Comparison of ENCODE assay signal across 9 mouse cellular contexts in genomic region chr4:133816504-133816875, GRCm38 (mm10). TPM values are rescaled to one million over a fixed set of nuclear protein-coding genes. Genes with fewer than 3 reads are reported as not detected.
DNase-seq lines count a peak whose midpoint lies in the region; ATAC-seq and TF ChIP-seq lines count a peak whose summit lies in the region.
"Had no signal": no experiment of that assay in that cellular context is flagged by ENCODE, and none has a peak within 500 bp of the region (broad histone marks: within the 10 kb centered on the region; RNA-seq: fewer than 3 reads in every experiment).

No protein-coding gene starts in this region.

- H3K36me3 ChIP-seq in kidney, embryonic 16.5 days (ENCODE audit: insufficient read depth, low read length) = no peaks in the 10 kb centered on the region
- no peaks in the 10 kb centered on the region for H3K36me3 ChIP-seq in ES-E14 (ENCODE audit: control insufficient read depth, insufficient read depth, low read length, poor library complexity, severe bottlenecking)
- H3K36me3 ChIP-seq in embryonic facial prominence, embryonic 14.5 days (ENCODE audit: control insufficient read depth, insufficient read depth, low read length) = no peaks in the 10 kb centered on the region
- H3K36me3 ChIP-seq in limb, embryonic 15.5 days = no peaks in the 10 kb centered on the region

- no peak for DNase-seq in kidney, adult 8-10 months
- no peak for DNase-seq in ES-E14 (ENCODE audit: low read depth, low spot score)
- no peak for DNase-seq in embryonic facial prominence, embryonic 14.5 days (ENCODE audit: low spot score)
- no peak for DNase-seq in ovary, postnatal 36 days (ENCODE audit: low spot score)
- DNase-seq in cerebellum, postnatal 36 days = no peak
- DNase-seq: cerebellum, postnatal 14 days had no signal

- peak overlapping the region; percentile 29 for H3K4me3 ChIP-seq in kidney, embryonic 16.5 days (ENCODE audit: low read length)
- peak overlapping the region; percentile 46 to 66 for H3K4me3 ChIP-seq in ES-E14 (ENCODE audit: insufficient read depth in 1 of 2, low read depth in 1 of 2, low read length in 2 of 2, poor library complexity in 1 of 2, severe bottlenecking in 1 of 2)
- peak overlapping the region; percentile 23 for H3K4me3 ChIP-seq in embryonic facial prominence, embryonic 14.5 days (ENCODE audit: low read depth, low read length)
- peak overlapping the region; percentile 23 for H3K4me3 ChIP-seq in limb, embryonic 15.5 days

- H3K9me3 ChIP-seq in kidney, embryonic 16.5 days (ENCODE audit: low read length) = no peaks in the 10 kb centered on the region
- H3K9me3 ChIP-seq in ES-E14 (ENCODE audit: control insufficient read depth, insufficient read depth, low read depth, low read length) = no peaks in the 10 kb centered on the region
- H3K9me3 ChIP-seq in embryonic facial prominence, embryonic 14.5 days (ENCODE audit: control insufficient read depth, low read length) = no peaks in the 10 kb centered on the region
- no peaks in the 10 kb centered on the region for H3K9me3 ChIP-seq in limb, embryonic 15.5 days

- ATAC-seq in kidney, embryonic 16.5 days (ENCODE audit: low FRiP score, low TSS enrichment) = no peak
- ATAC-seq in embryonic facial prominence, embryonic 14.5 days (ENCODE audit: low read depth) = 0 out of 2 replicates have a peak, but pooled peaks have one; percentile 0
- no peak for ATAC-seq in limb, embryonic 15.5 days (ENCODE audit: insufficient number of reproducible peaks, low FRiP score, low TSS enrichment, low read depth)
- ATAC-seq in megakaryocyte progenitor cell, adult 5-6 weeks (replicated peaks; ENCODE audit: poor library complexity) = no peak

- peak overlapping the region; percentile 97; the same call in 1 of the 2 replicates for H3K9ac ChIP-seq in kidney, embryonic 16.5 days (replicated peaks; ENCODE audit: low read length)
- H3K9ac ChIP-seq in ES-E14 (ENCODE audit: insufficient read depth, low read depth, low read length, poor library complexity, severe bottlenecking) = peak overlapping the region; percentile 64
- H3K9ac ChIP-seq in embryonic facial prominence, embryonic 14.5 days (ENCODE audit: low read depth, low read length) = peak overlapping the region; percentile 23; the same call in 1 of the 2 replicates
- no peak overlapping the region for H3K9ac ChIP-seq in limb, embryonic 15.5 days

- peaks cover 23% of the 10 kb centered on the region for H3K4me1 ChIP-seq in kidney, embryonic 16.5 days (ENCODE audit: insufficient read depth, low read length)
- peaks cover 3 to 12% of the 10 kb centered on the region in 2 experiments; a peak in 2 of 4 replicates for H3K4me1 ChIP-seq in ES-E14 (ENCODE audit: control insufficient read depth in 2 of 2, insufficient read depth in 2 of 2, low read length in 2 of 2, poor library complexity in 1 of 2)
- peaks cover 18% of the 10 kb centered on the region for H3K4me1 ChIP-seq in embryonic facial prominence, embryonic 14.5 days (ENCODE audit: control insufficient read depth, insufficient read depth, low read length)
- peaks cover 28% of the 10 kb centered on the region for H3K4me1 ChIP-seq in limb, embryonic 15.5 days

- in situ Hi-C loops in ES-E14 (cut with MboI; ENCODE audit: low sequenced_read_pairs in 2 of 2, unreplicated experiment in 2 of 2) = no loop called here

- peak overlapping the region; percentile 100; the same call in 1 of the 2 replicates for H3K27ac ChIP-seq in kidney, embryonic 16.5 days (ENCODE audit: low read length)
- peak overlapping the region; percentile 100 for H3K27ac ChIP-seq in ES-E14 (ENCODE audit: insufficient read depth, low read depth, low read length, poor library complexity, severe bottlenecking)
- peak overlapping the region; percentile 100 for H3K27ac ChIP-seq in embryonic facial prominence, embryonic 14.5 days (replicated peaks; ENCODE audit: low read depth, low read length)
- H3K27ac ChIP-seq in limb, embryonic 15.5 days = peak overlapping the region; percentile 100

- H3K27me3 ChIP-seq in kidney, embryonic 16.5 days (ENCODE audit: insufficient read depth, low read length) = no peaks in the 10 kb centered on the region
- no peaks in the 10 kb centered on the region for H3K27me3 ChIP-seq in embryonic facial prominence, embryonic 14.5 days (replicated peaks; ENCODE audit: control insufficient read depth, insufficient read depth, low read length)
- no peaks in the 10 kb centered on the region for H3K27me3 ChIP-seq in limb, embryonic 15.5 days

- 22% methylated on average over 7 of the region's 7 CpGs for WGBS in kidney, embryonic 16.5 days
- WGBS in embryonic facial prominence, embryonic 14.5 days = 16% methylated on average over 7 of the region's 7 CpGs
- 18% methylated on average over 7 of the region's 7 CpGs for WGBS in limb, embryonic 15.5 days

- peak overlapping the region; percentile 44 for H3K4me2 ChIP-seq in kidney, embryonic 16.5 days (replicated peaks; ENCODE audit: low read depth, low read length)
- H3K4me2 ChIP-seq in embryonic facial prominence, embryonic 14.5 days (ENCODE audit: low read depth, low read length) = peak overlapping the region; percentile 72
- peak overlapping the region; percentile 30 for H3K4me2 ChIP-seq in limb, embryonic 15.5 days

TF ChIP-seq in ES-E14, 5 proteins besides CTCF, POLR2A, EP300 and RAD21:
- no peak for TF ChIP-seq MAFK (IDR thresholded peaks at IDR 0.05; ENCODE audit: insufficient read depth, low read depth, low read length)
- TF ChIP-seq ZNF384 (IDR thresholded peaks at IDR 0.05; ENCODE audit: low read depth, low read length) = no peak
- TF ChIP-seq CHD2 (IDR thresholded peaks at IDR 0.05; ENCODE audit: low read depth, low read length) = no peak
- TF ChIP-seq ZC3H11A (IDR thresholded peaks at IDR 0.05; ENCODE audit: borderline replicate concordance, low read depth, low read length) = no peak
- no peak for TF ChIP-seq HCFC1 (IDR thresholded peaks at IDR 0.05; ENCODE audit: borderline replicate concordance, insufficient read depth, low read length)

RNA-seq across cellular contexts. Expression of gene Arid1a, which starts 59.9 kb away (rescaled TPM):
- polyA plus RNA-seq in kidney, embryonic 16.5 days (2015; fragmentation: Nextera tagmentation; extraction: Ambion mirVana) = 30.5 and 35.0 TPM in 2 replicates
- total RNA-seq in ES-E14 (2012; rRNA removed) = 62.6 and 75.6 TPM in 2 replicates
- 29.1 and 29.6 TPM in 2 replicates for polyA plus RNA-seq in embryonic facial prominence, embryonic 14.5 days (2014; fragmentation: Nextera tagmentation; extraction: Ambion mirVana)
- 21.7 and 24.2 TPM in 2 replicates for polyA plus RNA-seq in limb, embryonic 15.5 days (2015; fragmentation: Nextera tagmentation; extraction: Ambion mirVana)
- 106 and 108 TPM in 2 replicates for total RNA-seq in megakaryocyte progenitor cell, adult 5-6 weeks (2015)
- 27.0 and 30.0 TPM in 2 replicates for total RNA-seq in megakaryocyte progenitor cell, adult 5-6 weeks (2017)
